Mouse (Mus musculus) liver, postnatal 0 days (tissue): Measurements from ENCODE around the gene Abcb8. TPM values are rescaled to one million over a fixed set of nuclear protein-coding genes. Genes with fewer than 3 reads are reported as not detected.

ENCODE experiments used
- ATAC-seq: fragments of 200-750 bp; cut with Nextera tagmentation; 2 replicates; pipeline ENCODE4 v1.8.0; 2017; ENCODE audit warnings: mild to moderate bottlenecking, moderate library complexity
- DNase-seq: peaks from one replicate; pipeline ENCODE4 v3.0.0-alpha.2; 2016
- H3K27ac ChIP-seq: fragments of 300-500 bp; sonication (generic); 2 replicates; pipeline ENCODE4 v1.5.1; 2014; ENCODE audit warnings: antibody characterized with exemption, moderate library complexity, mild to moderate bottlenecking, low read depth
- H3K27me3 ChIP-seq: fragments of 300-500 bp; sonication (generic); 2 replicates; pipeline ENCODE4 v1.6.1; 2014; ENCODE audit warnings: low read length, control low read depth, mixed read lengths; ENCODE audit not compliant: insufficient read depth
- H3K36me3 ChIP-seq: fragments of 300-500 bp; sonication (generic); replicated peaks from 2 replicates; pipeline ENCODE4 v1.6.1; 2014; ENCODE audit warnings: mild to moderate bottlenecking, control low read depth, low read length, moderate library complexity, mixed read lengths; ENCODE audit not compliant: insufficient read depth
- H3K4me1 ChIP-seq: fragments of 300-500 bp; sonication (generic); 2 replicates; pipeline ENCODE4 v1.6.1; 2014; ENCODE audit warnings: antibody characterized with exemption, mild to moderate bottlenecking, control low read depth; ENCODE audit not compliant: insufficient read depth
- H3K4me2 ChIP-seq: fragments of 300-500 bp; sonication (generic); 2 replicates; pipeline ENCODE4 v1.6.1; 2014; ENCODE audit warnings: low read depth, mild to moderate bottlenecking, low read length, moderate library complexity, mixed read lengths
- H3K4me3 ChIP-seq: fragments of 300-500 bp; sonication (generic); 2 replicates; pipeline ENCODE4 v1.5.1; 2014; ENCODE audit warnings: low read depth, low read length
- H3K9ac ChIP-seq: fragments of 300-500 bp; sonication (generic); replicated peaks from 2 replicates; pipeline ENCODE4 v1.6.1; 2014; ENCODE audit warnings: mild to moderate bottlenecking, moderate library complexity
- H3K9me3 ChIP-seq: fragments of 300-500 bp; sonication (generic); 2 replicates; pipeline ENCODE4 v1.6.1; 2016; ENCODE audit warnings: mild to moderate bottlenecking, control low read depth, low read length, mixed read lengths
- CTCF ChIP-seq: sonication (generic); IDR thresholded peaks from 2 replicates; pipeline ENCODE4 v1.5.1; 2016; ENCODE audit warnings: antibody characterized with exemption, low read depth
- EP300 ChIP-seq: IDR thresholded peaks from 2 replicates; pipeline ENCODE4 v1.6.1; 2016; ENCODE audit warnings: antibody characterized with exemption, low read depth, mild to moderate bottlenecking
- WGBS: fragments of 180-500 bp; shearing (Covaris S2); extraction: QIAGEN DNeasy Blood & Tissue Kit; methylation state at CpG from one replicate; pipeline ENCODE4 v1.1.7; 2014; ENCODE audit not compliant: insufficient replicate concordance; 5-methylcytosine and 5-hydroxymethylcytosine counted together
- polyA plus RNA-seq: library from polyadenylated mRNA; unstranded; fragments of >200 nt; fragmentation: Nextera tagmentation; extraction: Ambion mirVana; gene quantifications from 2 replicates; pipeline ENCODE4 v1.2.1, GENCODE M21; 2015

The Abcb8 gene
- polyA plus RNA-seq, 1 experiment from 2014 or later = 22.3 TPM

- Histone ChIP-seq H3K4me3 (no peak overlapping the region), H3K9ac (no peak overlapping the region), H3K27me3 (no peaks in the 10 kb centered on the region), H3K36me3 (peaks cover 21% of the 10 kb centered on the region), H3K9me3 (no peaks in the 10 kb centered on the region), H3K4me2 (no peak overlapping the region), H3K27ac (no peak overlapping the region), H3K4me1 (no peaks in the 10 kb centered on the region)
- no peak for ATAC-seq
- TF ChIP-seq CTCF (no peak), EP300 (no peak)
- no peak for DNase-seq
- 68% methylated on average over 6 of the region's 6 CpGs for WGBS
These were observed 11.3 kb downstream of the Abcb8 start for GRCm38 (mm10) chr5:24404594-24405360.

- Histone ChIP-seq H3K9ac (no peak overlapping the region), H3K4me3 (no peak overlapping the region), H3K4me1 (no peaks in the 10 kb centered on the region), H3K4me2 (no peak overlapping the region), H3K27ac (no peak overlapping the region), H3K27me3 (no peaks in the 10 kb centered on the region), H3K9me3 (no peaks in the 10 kb centered on the region), H3K36me3 (peaks cover 21% of the 10 kb centered on the region)
- no peak for ATAC-seq
- 70% methylated on average over 3 of the region's 3 CpGs for WGBS
- TF ChIP-seq EP300 (no peak), CTCF (no peak)
- no peak for DNase-seq
These were observed 12.0 kb downstream of the Abcb8 start for GRCm38 (mm10) chr5:24405389-24405876.

GRCm38 (mm10) chr5:24408651-24409050 is 15.2 kb downstream of the Abcb8 start:
- TF ChIP-seq CTCF (no peak), EP300 (no peak)
- H3K36me3 ChIP-seq = peaks cover 10% of the 10 kb centered on the region
- H3K9ac ChIP-seq = no peak overlapping the region
- H3K4me2 ChIP-seq = no peak overlapping the region
- no peaks in the 10 kb centered on the region for H3K4me1 ChIP-seq
- H3K4me3 ChIP-seq = no peak overlapping the region
- 87% methylated on average over 13 of the region's 13 CpGs for WGBS
- no peaks in the 10 kb centered on the region for H3K9me3 ChIP-seq
- no peak overlapping the region for H3K27ac ChIP-seq
- ATAC-seq (no peak), DNase-seq (no peak)
- H3K27me3 ChIP-seq = no peaks in the 10 kb centered on the region

- Histone ChIP-seq H3K9me3 (no peaks in the 10 kb centered on the region), H3K4me3 (no peak overlapping the region), H3K9ac (no peak overlapping the region), H3K4me2 (no peak overlapping the region), H3K4me1 (no peaks in the 10 kb centered on the region), H3K27ac (no peak overlapping the region), H3K27me3 (no peaks in the 10 kb centered on the region), H3K36me3 (peaks cover 9% of the 10 kb centered on the region)
- WGBS = 73% methylated on average over 2 of the region's 2 CpGs
- TF ChIP-seq EP300 = no peak
- ATAC-seq (no peak), DNase-seq (no peak)
These were observed 16.0 kb downstream of the Abcb8 start for GRCm38 (mm10) chr5:24409466-24409865.

- Histone ChIP-seq H3K4me2 (no peak overlapping the region), H3K9me3 (no peaks in the 10 kb centered on the region), H3K4me3 (no peak overlapping the region), H3K36me3 (peaks cover 7% of the 10 kb centered on the region), H3K27ac (no peak overlapping the region), H3K4me1 (no peaks in the 10 kb centered on the region), H3K27me3 (no peaks in the 10 kb centered on the region), H3K9ac (no peak overlapping the region)
- TF ChIP-seq CTCF (no peak), EP300 (no peak)
- DNase-seq = no peak
- WGBS = 64% methylated on average over 2 of the region's 2 CpGs
- ATAC-seq = no peak
These were observed 18.6 kb downstream of the Abcb8 start for GRCm38 (mm10) chr5:24412063-24412462.

- H3K9me3 ChIP-seq = no peaks in the 10 kb centered on the region
- WGBS = 36% methylated on average over 11 of the region's 11 CpGs
These were observed 19.7 kb downstream of the Abcb8 start, which contains the start of gene Asic3 for GRCm38 (mm10) chr5:24413042-24413693. TSS of gene Asic3 (plus strand) at chr5:24413392.

More at GRCm38 (mm10) chr5:24413042-24413693, 19.7 kb downstream of the Abcb8 start, which contains the start of gene Asic3:
- H3K27ac ChIP-seq = no peak within 1 kb of the TSS
- H3K4me1 ChIP-seq = no peaks in the 10 kb centered on the region
- no peak for DNase-seq
- H3K27me3 ChIP-seq = no peaks in the 10 kb centered on the region
- TF ChIP-seq EP300 (no peak), CTCF (no peak)
- 0 out of 2 replicates have a peak, but pooled peaks cover 2% of the 10 kb centered on the region for H3K36me3 ChIP-seq
- no peak within 1 kb of the TSS for H3K9ac ChIP-seq
- no peak within 1 kb of the TSS for H3K4me2 ChIP-seq
- H3K4me3 ChIP-seq = no peak within 1 kb of the TSS
- no peak for ATAC-seq
